28 mouse cellular contexts compared by ENCODE assay signal in the genomic region with DNA sequence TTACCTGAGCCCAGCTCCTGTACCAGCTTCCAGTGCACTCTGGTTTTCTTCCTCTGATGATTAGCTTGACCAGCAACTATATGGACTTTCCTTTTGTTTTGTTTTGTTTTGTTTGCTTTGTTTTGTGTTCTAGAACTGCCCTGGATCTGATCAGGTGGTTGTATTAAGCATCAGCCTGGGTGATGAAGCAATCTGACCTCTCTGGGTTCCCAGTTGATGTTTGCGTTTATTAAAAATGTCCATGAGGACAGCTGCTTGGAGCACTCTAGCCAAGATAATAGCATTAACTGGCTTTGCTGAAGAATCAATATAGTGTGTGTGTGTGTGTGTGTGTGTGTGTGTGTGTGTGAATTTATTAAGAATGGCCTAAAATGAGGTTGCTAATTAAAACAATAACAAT.
DNase-seq lines count a peak whose midpoint lies in the region; ATAC-seq and TF ChIP-seq lines count a peak whose summit lies in the region.
"Had no signal": no experiment of that assay in that cellular context is flagged by ENCODE, and none has a peak within 500 bp of the region (broad histone marks: within the 10 kb centered on the region; RNA-seq: fewer than 3 reads in every experiment).

No protein-coding gene starts in this region.

- no peaks in the 10 kb centered on the region for H3K79me2 ChIP-seq in heart, adult 2 months (replicated peaks; ENCODE audit: control insufficient read depth, insufficient read depth, low read length)

- no peak overlapping the region for H3K27ac ChIP-seq in heart, adult 2 months
- peak overlapping the region; percentile 39 for H3K27ac ChIP-seq in kidney, embryonic 16.5 days (ENCODE audit: low read length)
- H3K27ac ChIP-seq: forebrain, embryonic 10.5 days; forebrain, embryonic 13.5 days; heart, embryonic 15.5 days; hindbrain, embryonic 10.5 days; hindbrain, embryonic 13.5 days had no signal

- no peak for TF ChIP-seq CTCF in heart, adult 2 months (IDR thresholded peaks at IDR 0.05)

- no peak overlapping the region for H3K9ac ChIP-seq in heart, adult 2 months (ENCODE audit: low read depth, low read length)
- no peak overlapping the region for H3K9ac ChIP-seq in kidney, embryonic 16.5 days (replicated peaks; ENCODE audit: low read length)
- H3K9ac ChIP-seq: forebrain, embryonic 13.5 days; heart, embryonic 12.5 days; heart, embryonic 15.5 days; hindbrain, embryonic 13.5 days had no signal

- no peaks in the 10 kb centered on the region for H3K27me3 ChIP-seq in heart, adult 2 months (ENCODE audit: control insufficient read depth, insufficient read depth, low read length)
- H3K27me3 ChIP-seq in kidney, embryonic 16.5 days (ENCODE audit: insufficient read depth, low read length): no peaks in the 10 kb centered on the region
- H3K27me3 ChIP-seq: CH12.LX; forebrain, embryonic 13.5 days; heart, embryonic 12.5 days; heart, embryonic 15.5 days; hindbrain, embryonic 13.5 days; Patski had no signal

- no peak overlapping the region for H3K4me3 ChIP-seq in heart, adult 2 months
- H3K4me3 ChIP-seq in kidney, embryonic 16.5 days (ENCODE audit: low read length): no peak overlapping the region
- H3K4me3 ChIP-seq: forebrain, embryonic 10.5 days; forebrain, embryonic 13.5 days; heart, embryonic 12.5 days; heart, embryonic 15.5 days; hindbrain, embryonic 10.5 days; hindbrain, embryonic 13.5 days had no signal

- H3K4me2 ChIP-seq in kidney, embryonic 16.5 days (replicated peaks; ENCODE audit: low read depth, low read length): no peak overlapping the region
- H3K4me2 ChIP-seq: forebrain, embryonic 13.5 days; heart, embryonic 12.5 days; heart, embryonic 15.5 days; hindbrain, embryonic 13.5 days had no signal

- no peaks in the 10 kb centered on the region; the same call in none of the 2 replicates for H3K4me1 ChIP-seq in heart, adult 2 months (ENCODE audit: control insufficient read depth, insufficient read depth, low read length)
- H3K4me1 ChIP-seq in kidney, embryonic 16.5 days (ENCODE audit: insufficient read depth, low read length): peaks cover 22% of the 10 kb centered on the region; the same call in 1 of the 2 replicates
- H3K4me1 ChIP-seq: forebrain, embryonic 13.5 days had no signal

- no peaks in the 10 kb centered on the region for H3K9me3 ChIP-seq in kidney, embryonic 16.5 days (ENCODE audit: low read length)
- H3K9me3 ChIP-seq: forebrain, embryonic 10.5 days; forebrain, embryonic 13.5 days; heart, embryonic 12.5 days; heart, embryonic 15.5 days; hindbrain, embryonic 10.5 days; hindbrain, embryonic 13.5 days had no signal

- intact Hi-C loops in heart, adult 2 months (cut with DNase I): no loop called here

- TF ChIP-seq POLR2A in heart, adult 2 months (IDR thresholded peaks at IDR 0.05; ENCODE audit: insufficient read depth, low read depth, low read length): no peak

- TF ChIP-seq EP300 in heart, adult 2 months (IDR thresholded peaks at IDR 0.05; ENCODE audit: insufficient read depth, low read depth, low read length): no peak

- 65% methylated on average over 1 of the region's 1 CpGs for WGBS in heart, adult 2 months
- WGBS in kidney, embryonic 16.5 days: 89% methylated on average over 1 of the region's 1 CpGs

- DNase-seq in heart, adult 11 months: peak; percentile 63
- no peak for DNase-seq in heart, adult 2 months
- no peak for DNase-seq in kidney, postnatal 14 days
- peak; percentile 11 for DNase-seq in mesoderm, embryonic 11.5 days (ENCODE audit: low read depth, low spot score)
- DNase-seq in cerebellum, postnatal 4 days (ENCODE audit: low spot score in 2 of 2): no peak
- DNase-seq: adrenal gland, postnatal 14 days; B cell, adult 2 months; cerebellum, adult 11-12 months; cerebellum, adult 8-10 months; cerebellum, postnatal 10 days; cerebellum, postnatal 36 days; gastrocnemius, postnatal 10 days; gastrocnemius, postnatal 36 days; heart, postnatal 10 days; heart, postnatal 36 days had no signal

- ATAC-seq in kidney, embryonic 16.5 days (ENCODE audit: low FRiP score, low TSS enrichment): no peak
- ATAC-seq in megakaryocyte-erythroid progenitor cell, adult 5-6 weeks (replicated peaks; ENCODE audit: low FRiP score, low TSS enrichment, poor library complexity, severe bottlenecking): no peak
- ATAC-seq: forebrain, embryonic 13.5 days; forebrain, embryonic 16.5 days; hindbrain, embryonic 16.5 days; Patski had no signal

- no peaks in the 10 kb centered on the region for H3K36me3 ChIP-seq in heart, adult 2 months (ENCODE audit: control insufficient read depth, insufficient read depth, low read length)
- no peaks in the 10 kb centered on the region for H3K36me3 ChIP-seq in kidney, embryonic 16.5 days (ENCODE audit: insufficient read depth, low read length)
- H3K36me3 ChIP-seq: forebrain, embryonic 10.5 days; G1E; heart, embryonic 12.5 days; heart, embryonic 15.5 days; hindbrain, embryonic 10.5 days; hindbrain, embryonic 13.5 days had no signal

Comparison
In these comparisons a context has a peak if more than half of its experiments do, and no peak if none do; other contexts are left out.
1. DNase-seq: peak in heart, adult 11 months (single experiment) and mesoderm, embryonic 11.5 days (single experiment); none in heart, adult 2 months (0 of 2), kidney, postnatal 14 days (single experiment) and cerebellum, postnatal 4 days (0 of 2).